Mouse (Mus musculus) heart, adult 2 months (tissue): ENCODE data around the gene Cep41.

Experiments
- CTCF ChIP-seq: fragments of 200-600 bp; IDR thresholded peaks from 2 replicates; pipeline ENCODE4 v1.8.1; 2022; ENCODE audit warnings: antibody characterized with exemption, mild to moderate bottlenecking, moderate library complexity
- EP300 ChIP-seq: fragments of 200-500 bp; IDR thresholded peaks from 2 replicates; pipeline ENCODE4 v1.6.1; 2011; ENCODE audit warnings: low read depth, low read length, control low read depth; ENCODE audit not compliant: insufficient read depth
- POLR2A ChIP-seq: fragments of 200-500 bp; IDR thresholded peaks from 2 replicates; pipeline ENCODE4 v1.6.1; 2011; ENCODE audit warnings: mild to moderate bottlenecking, low read depth, low read length, control low read depth; ENCODE audit not compliant: insufficient read depth

DNA sequence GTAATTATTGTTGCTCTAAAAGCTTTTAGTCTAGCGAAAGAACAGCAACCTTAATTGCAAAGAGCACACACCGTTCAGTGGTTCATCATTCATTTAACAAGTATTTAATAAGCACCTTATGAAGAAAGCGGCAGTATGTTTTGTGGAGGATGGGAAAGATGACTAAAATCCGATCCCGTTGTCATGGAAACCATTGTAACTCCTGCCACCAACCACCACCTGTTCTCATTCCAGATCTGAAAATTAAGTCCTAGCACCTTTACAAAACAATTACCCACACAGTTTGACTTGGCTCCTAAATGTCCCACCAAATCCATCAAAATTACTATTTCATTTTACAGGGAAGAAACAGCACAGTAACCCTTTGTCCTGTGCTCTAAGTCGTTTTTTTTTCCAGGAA, 660 bp upstream of the Cep41 start:
- TF ChIP-seq CTCF = no peak
- TF ChIP-seq POLR2A = no peak
- no peak for TF ChIP-seq EP300
